Mouse (Mus musculus) left cerebral cortex, adult 18-20 months (tissue): ENCODE data around the gene Patz1. TPM values are rescaled to one million over a fixed set of nuclear protein-coding genes. Genes with fewer than 3 reads are reported as not detected.

Source experiments
- DNase-seq, 2 experiments: peaks; one replicate each; pipeline ENCODE4 v3.0.0; 2021 to 2022; ENCODE audit warnings: low spot score in 2 of 2, mixed read lengths in 1 of 2
- total RNA-seq, 2 experiments: library from RNA; stranded (reverse); gene quantifications; 2 replicates each; pipeline ENCODE4 v1.2.3; 2021

Patz1 gene
- total RNA-seq, 2 experiments from 2014 or later: 46.7 to 47.6 TPM

- DNase-seq: no peak
Measured at GRCm38 (mm10) chr11:3328806-3329775, 40.4 kb downstream of the Patz1 start.

DNA sequence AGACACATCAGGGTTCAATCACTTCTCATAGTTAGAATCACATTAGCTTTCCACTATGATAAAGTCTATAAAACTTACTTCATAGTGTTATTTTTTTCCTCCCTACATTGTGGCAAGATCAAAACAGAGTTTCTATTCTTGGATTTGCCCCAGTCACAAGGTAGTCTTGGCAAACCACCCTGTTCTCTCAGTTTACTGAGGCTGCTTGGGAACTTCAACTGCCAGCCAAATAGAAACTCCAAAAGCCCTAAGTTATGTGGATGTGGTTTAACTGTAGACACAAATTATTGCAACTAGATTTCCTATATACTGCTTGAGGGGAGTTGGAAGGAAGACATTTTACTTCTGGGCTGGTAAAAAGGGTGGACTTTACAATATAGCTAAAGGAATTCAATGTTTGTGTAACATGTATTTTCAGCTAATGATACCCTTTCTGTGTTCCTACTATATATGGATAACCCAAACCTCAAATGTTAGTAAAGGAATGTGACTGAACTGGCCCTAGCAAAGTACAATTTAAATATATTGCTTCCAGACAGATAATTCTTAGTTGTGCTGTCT is 41.3 kb downstream of the Patz1 start, which contains the start of gene Pik3ip1:
Gene Pik3ip1, plus strand, starts transcription at position 511 of the 561 bp plus-strand sequence.
- DNase-seq: no peak

DNA sequence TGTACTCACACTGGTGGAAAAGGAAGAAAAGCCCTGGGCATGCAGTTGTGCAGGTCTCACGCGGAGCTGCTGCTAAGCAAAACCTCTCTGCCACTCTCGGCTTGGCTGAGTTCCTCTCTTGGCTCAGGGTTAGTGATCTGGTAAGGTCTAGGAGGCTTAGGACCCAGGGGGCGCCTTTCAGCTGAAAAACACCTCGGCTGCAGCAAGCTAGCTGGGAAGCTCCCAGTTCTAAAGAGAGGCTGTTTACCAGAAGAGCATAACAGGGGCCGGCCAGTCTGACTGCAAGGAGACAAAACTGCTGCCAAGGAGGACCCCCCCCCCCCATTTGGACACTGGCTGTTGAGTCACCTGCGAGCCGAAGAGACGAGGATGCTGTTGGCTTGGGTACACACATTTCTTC is 41.9 kb downstream of the Patz1 start:
- peak; percentile 77 to 87 for DNase-seq

- DNase-seq: no peak
Measured at GRCm38 (mm10) chr11:3330991-3331750, 42.5 kb downstream of the Patz1 start.

DNA sequence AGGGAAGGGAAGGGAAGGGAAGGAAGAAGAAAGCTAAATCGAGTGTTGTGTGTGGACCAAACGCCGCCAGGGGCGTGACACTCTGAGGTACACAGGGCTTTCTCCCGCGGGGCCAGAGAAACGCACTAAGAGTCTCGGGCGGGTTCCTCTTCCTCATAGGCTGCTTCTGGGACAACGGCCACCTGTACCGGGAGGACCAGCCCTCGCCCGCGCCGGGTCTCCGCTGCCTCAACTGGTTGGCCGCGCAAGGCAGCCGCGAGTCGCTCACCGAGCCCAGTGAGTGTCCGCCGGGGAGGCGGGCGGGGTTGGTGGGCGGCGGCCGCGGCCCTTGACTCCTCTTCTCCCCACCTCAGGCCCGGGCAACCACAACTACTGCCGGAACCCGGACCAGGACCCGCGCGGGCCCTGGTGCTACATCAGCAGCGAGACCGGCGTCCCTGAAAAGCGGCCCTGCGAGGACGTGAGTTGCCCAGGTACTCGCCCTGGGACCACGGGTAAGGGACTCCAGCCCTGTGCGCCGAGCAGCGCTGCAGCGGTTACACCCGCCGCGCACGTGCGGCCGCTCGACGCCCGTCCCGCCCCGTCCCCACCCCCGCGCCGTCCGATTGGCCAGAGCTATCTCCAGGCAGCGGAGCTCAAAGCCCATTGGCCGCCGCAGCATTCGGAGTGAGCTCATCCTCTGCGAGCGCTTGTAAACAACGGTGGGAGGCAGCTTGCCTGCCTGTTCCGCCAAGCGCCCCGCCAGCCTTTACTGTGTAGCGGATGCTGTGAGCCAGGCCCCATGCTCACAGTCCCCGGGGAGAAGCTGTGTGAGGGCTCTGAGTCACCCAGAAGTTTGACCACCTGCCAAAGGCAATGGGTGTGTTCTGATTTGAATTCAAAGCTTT is 43.3 kb downstream of the Patz1 start:
- DNase-seq: peak; percentile 87 to 94

GRCm38 (mm10) chr11:3333111-3333695 is 44.5 kb downstream of the Patz1 start:
- DNase-seq: no peak

- DNase-seq: no peak
Measured at GRCm38 (mm10) chr11:3334141-3334710, 45.6 kb downstream of the Patz1 start.

- no peak for DNase-seq
Measured at GRCm38 (mm10) chr11:3334711-3335316, 46.1 kb downstream of the Patz1 start.

GRCm38 (mm10) chr11:3335651-3336216 is 47.1 kb downstream of the Patz1 start:
- DNase-seq: no peak

DNA sequence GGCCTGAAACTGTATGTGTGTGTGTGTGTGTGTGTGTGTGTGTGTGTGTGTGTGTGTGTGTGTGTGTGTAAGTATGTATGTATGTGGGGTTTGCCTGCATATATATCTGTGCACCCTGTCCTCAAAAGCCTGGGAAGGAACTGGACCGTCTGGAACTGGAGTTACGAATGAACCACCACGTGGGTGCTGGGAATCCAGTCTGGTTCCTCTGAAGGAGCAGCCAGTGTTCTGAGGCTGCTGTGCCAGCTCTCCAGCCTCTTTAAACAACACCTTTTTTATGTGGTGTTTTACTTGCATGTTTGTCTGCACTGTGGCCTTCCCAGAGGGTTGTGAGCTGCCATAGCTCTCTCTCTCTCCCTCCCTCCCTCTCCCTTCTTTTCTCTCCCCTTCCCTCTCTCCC is 47.9 kb downstream of the Patz1 start:
- DNase-seq: no peak

- DNase-seq: peak; percentile 76 to 81
Measured at GRCm38 (mm10) chr11:3337173-3337955, 48.7 kb downstream of the Patz1 start.

- DNase-seq: no peak
Measured at GRCm38 (mm10) chr11:3337961-3338360, 49.3 kb downstream of the Patz1 start.

DNA sequence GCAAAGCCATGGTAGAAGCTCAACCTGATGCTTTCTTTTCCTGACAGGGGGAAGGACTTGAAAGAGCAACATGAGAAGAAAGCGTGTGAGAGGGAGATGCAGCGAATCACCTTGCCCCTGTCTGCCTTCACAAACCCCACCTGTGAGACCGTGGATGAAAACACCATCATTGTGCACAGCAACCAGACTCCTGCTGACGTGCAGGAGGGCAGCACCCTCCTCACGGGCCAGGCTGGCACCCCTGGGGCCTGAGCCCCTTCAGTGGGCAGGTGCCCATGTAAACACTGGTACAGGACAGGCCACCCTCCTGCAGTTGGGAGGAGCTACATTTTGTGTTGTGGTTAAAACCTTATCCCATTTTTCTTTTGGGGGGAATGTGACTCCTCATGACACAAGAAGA is 52.8 kb downstream of the Patz1 start:
- DNase-seq: no peak

DNA sequence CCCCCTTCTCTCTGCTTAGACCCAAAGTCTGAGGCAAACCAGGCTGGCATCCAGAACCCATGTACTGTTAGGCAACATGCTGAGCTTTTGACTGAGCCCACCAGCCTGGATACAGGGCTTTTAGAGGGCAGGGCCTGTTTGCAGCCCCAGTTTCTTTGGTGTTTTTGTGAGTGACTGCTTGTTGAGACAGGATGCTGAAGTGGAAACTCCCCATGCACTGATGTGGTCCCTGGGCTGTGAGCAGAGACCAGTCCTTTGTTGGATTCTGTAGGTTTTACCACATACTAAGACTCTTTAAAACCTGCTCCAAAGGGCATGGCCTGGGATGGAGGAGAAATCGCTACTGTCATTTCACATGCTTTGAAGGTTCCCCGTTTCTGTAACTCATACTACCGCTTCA is 56.2 kb downstream of the Patz1 start:
- no peak for DNase-seq

- no peak for DNase-seq
Measured at GRCm38 (mm10) chr11:3346351-3346750, 57.7 kb downstream of the Patz1 start.

GRCm38 (mm10) chr11:3347091-3347834 is 58.6 kb downstream of the Patz1 start:
- peak; percentile 84 to 89 for DNase-seq

DNA sequence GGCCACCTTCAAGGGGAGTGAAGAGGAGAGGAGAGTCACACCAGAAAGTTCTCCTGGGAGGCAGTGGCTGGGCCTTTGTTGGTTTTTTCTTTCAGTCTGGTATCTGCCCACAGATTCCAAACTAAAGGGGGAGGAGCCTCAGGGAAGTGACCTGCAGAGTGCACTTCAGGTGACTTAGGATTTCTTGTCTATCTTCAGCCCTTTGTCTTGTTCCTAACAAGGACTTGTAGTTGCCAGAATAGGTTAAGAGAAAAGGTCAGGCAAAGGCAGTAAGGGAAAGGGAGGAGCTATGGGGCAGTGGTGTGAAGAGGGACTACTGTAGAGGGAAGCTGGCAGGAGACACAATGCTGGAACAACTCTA is 59.1 kb downstream of the Patz1 start:
- no peak for DNase-seq
